Mouse (Mus musculus) retina, postnatal 1 day (tissue): ENCODE measurements around the gene Zdhhc23.

Experiments
- DNase-seq: peaks from one replicate; pipeline ENCODE4 v3.0.0-alpha.2; 2012

The Zdhhc23 gene

DNA sequence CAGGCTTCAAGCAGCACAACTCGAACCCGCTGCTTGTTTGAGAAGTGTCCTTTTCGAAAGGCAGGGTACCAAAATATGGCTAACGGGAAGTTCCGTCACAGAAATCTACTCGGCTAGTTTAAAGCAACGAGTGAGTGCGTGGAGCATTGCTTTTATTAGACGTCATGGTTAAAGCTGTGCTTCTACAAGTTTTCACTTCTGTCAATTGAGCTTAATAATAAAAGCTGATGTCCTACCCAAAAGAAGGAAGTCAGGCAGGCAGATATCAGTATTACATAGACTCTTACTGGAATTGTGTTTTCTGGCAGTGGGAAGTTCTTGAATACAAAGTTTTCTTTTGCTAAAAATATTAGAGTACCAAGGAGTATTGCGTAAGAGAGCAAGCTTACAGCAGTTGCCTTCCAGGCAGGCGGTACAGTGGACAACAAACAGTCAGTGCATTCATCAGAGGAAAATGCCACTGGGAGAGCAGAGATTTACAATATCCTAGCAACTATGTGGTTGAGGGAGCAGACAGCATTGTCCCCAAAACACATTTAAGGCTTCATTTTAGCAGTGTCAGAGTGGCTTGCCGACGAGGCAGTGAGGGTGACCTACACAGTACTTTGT, 13.7 kb downstream of the Zdhhc23 start:
- no peak for DNase-seq

GRCm38 (mm10) chr16:43963780-43964179, 15.8 kb downstream of the Zdhhc23 start:
- no peak for DNase-seq

- DNase-seq = no peak
Observed at GRCm38 (mm10) chr16:43963291-43963690, 16.3 kb downstream of the Zdhhc23 start.

- DNase-seq = no peak
Observed at GRCm38 (mm10) chr16:43958038-43958437, 21.6 kb downstream of the Zdhhc23 start.

- DNase-seq = no peak
Observed at GRCm38 (mm10) chr16:43954913-43955312, 24.7 kb downstream of the Zdhhc23 start.

GRCm38 (mm10) chr16:43951591-43951990, 28.0 kb downstream of the Zdhhc23 start:
- DNase-seq = no peak

DNA sequence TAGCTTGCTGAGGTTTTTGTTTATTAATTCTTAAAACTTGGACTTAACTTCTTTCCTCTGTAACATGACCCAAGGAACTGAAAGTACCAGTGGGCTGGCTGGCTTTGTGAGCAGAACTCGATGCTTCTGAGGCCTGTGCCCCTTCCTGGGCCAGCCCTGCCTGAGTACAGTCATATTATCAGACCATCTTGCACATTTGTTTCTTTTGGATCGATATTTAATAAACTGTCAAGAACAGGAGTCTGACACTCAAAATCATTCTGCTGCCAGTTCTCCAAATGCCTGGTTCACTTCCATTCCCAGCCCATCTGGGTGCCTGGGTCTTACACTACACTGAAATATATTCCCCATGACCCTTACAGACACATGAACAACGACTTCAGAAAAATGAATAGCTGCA, 33.7 kb downstream of the Zdhhc23 start:
- no peak for DNase-seq

- DNase-seq = no peak
Observed at GRCm38 (mm10) chr16:43945351-43945750, 34.2 kb downstream of the Zdhhc23 start.

GRCm38 (mm10) chr16:43940846-43941245, 38.7 kb downstream of the Zdhhc23 start:
- DNase-seq = no peak

DNA sequence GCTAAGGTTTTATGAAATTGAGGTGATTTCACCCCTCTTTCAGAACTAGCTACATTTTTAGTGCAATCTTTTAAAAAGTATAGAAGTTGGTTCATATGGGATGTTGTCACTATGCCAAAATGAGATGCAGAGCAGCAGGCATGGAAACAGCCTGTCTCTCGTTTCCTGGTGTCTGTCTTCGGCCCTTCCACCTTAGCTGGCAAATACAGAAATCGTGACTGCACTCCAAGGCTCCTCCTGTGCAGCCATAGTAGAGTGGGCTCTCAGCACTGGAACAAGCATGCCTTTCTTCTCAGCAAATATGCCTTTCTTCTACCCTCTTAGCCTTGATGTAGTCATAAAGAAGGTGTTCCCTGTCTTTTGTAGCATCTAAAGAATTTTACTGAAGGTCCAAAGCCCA, 43.7 kb downstream of the Zdhhc23 start:
- DNase-seq = no peak

DNA sequence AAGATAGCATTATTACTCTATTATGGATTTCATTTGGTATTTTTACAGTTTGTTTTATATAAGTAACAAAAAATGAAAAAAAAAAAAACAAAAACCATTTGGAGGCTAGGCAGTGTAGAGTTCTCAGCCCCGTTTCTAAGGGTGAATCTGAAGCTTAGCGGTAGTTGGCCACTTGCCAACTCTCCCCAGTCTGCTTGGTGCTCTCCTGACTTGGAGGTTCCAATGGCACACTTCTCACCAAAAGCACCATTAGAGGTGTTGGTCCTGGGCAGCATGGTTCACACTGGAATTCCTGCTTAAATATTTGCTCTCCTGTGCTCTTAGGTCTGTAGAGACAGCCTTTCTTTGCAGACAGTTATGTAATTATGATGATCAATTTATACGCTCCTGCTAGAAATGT, 44.2 kb downstream of the Zdhhc23 start:
- peak; percentile 47 for DNase-seq

DNA sequence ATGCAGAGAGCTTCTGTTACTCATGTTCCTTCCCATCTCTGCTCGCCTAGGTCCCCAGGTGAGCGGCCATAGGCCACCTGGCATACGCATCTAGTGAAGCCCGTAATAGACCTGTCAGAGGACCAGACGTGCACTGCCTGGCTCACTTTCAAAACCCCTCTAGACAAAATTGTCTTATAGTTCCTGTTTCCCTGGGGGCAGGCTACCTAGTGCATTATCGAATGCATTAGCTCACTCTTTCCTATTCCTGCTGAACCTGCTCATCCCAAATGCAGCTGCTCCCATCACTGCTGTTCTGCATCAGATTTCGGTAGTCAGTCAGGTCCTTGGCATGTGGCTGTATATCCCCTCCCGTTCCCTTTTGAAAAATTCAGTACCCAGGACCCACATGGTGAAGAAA, 44.7 kb downstream of the Zdhhc23 start:
- no peak for DNase-seq

DNA sequence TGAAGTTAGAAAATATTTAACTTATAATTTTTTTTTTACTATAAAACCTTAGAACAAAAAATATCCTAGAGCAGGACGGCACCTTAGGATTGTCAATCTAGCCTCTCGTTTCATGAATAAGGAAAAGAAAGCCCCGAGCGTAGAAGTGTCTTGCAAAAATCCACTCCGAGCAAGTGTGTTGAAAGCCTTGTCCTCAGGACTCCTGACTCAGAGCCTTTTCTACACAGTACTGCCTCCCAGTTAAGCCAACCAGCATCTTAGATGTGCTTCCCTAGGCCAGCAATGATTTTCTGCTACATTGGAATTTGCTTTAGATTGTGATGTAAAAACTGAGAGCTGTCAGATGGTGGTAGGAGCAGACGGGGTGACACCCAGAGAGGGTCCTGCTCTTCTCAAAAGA, 46.5 kb downstream of the Zdhhc23 start:
- DNase-seq = no peak

DNA sequence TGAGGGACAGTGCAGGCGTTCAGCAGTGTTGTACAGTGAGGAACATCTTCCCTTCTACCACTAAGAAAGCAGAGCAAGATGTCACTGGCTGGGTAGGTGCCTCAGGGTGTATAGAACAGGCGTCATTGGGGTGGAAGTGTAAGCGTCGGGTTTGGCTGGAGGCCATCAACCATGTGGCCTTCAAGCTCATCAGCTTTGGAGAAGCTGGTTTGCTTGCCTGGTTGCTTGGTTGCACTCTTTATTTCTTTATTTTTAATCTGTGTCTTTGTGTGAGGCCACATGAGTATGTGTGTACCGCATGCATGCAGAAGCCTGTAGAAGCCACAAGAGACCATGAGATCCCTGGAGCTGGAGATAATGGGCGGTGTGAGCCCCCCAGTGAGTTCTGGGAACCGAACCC, 47.3 kb downstream of the Zdhhc23 start:
- DNase-seq = no peak

DNA sequence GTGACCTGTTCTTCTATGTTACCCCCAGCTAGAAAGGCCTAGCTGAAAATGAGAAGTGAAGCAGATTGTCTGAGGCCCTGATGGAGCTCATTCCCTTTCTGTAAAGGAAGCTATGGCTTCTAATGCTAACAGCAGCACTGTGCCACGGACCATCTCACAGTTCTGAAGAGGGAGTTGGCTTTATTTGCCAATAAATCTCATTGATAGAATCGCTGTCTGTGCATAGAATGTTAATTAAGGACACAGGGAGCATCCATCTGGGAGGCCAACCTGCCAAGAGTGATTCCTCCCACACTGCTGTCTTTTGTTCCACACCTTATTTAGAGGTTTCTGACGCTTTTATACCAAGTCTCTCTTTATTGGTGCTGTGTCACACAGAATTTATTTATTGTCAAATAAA, 48.1 kb downstream of the Zdhhc23 start:
- no peak for DNase-seq

- DNase-seq = no peak
Observed at GRCm38 (mm10) chr16:43930577-43930976, 49.0 kb downstream of the Zdhhc23 start.

GRCm38 (mm10) chr16:43926341-43926859, 53.2 kb downstream of the Zdhhc23 start, which contains the start of gene Qtrt2:
Gene Qtrt2 (minus strand): TSS chr16:43926809.
- DNase-seq = no peak

GRCm38 (mm10) chr16:43925846-43926245, 53.7 kb downstream of the Zdhhc23 start:
- no peak for DNase-seq

- DNase-seq = peak; percentile 14
Observed at GRCm38 (mm10) chr16:43925001-43925558, 54.5 kb downstream of the Zdhhc23 start.

- DNase-seq = no peak
Observed at GRCm38 (mm10) chr16:43922630-43923029, 57.0 kb downstream of the Zdhhc23 start.

DNA sequence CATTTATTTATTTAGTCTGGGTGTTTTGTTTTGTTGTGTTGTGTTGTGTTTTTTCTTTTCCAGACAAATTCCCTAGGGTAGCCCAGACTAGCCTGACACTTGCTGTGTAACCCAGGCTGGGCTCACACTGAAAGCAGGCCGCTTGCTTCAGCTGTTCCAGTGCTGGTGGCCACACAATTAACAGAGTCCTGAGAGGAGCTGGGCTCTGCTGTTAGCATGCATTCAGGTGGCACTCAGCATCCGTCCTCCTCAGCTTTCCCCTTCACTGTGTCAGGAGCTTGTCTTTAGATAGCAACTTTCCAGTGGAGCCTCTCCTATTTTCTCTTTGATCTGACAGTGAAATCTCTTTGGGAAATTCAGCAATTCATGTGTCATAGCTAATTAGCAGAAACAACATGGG, 57.6 kb downstream of the Zdhhc23 start:
- DNase-seq = no peak

- DNase-seq = no peak
Observed at GRCm38 (mm10) chr16:43918867-43919266, 60.7 kb downstream of the Zdhhc23 start.
